Mouse (Mus musculus): ENCODE measurements at regions not wholly inside any gene's neighbourhood (a gene's known extent, or its start where the extent isn't known, plus 50 kb on each side); places are given as distances from the start of the nearest gene placed in this dataset.

DNA sequence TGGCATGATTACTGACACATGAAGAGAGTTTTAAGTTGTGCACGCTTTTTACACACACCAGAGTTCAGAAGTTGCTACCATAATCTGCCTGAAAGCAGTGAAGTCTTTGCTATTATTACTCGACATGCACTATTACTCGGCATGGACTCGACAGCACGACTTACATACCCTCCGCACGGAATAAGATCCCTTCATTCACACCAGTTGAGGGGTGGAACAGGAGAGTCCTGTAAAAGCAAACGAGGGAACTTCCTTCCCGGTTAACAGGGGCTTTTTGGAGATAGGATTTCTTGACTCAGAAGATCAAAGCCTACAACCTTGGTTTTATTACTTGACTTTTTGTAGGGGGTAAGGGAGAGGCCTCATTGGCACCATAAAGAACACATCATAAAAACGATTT lies 416.4 kb upstream of the Nr5a2 start:
- TF ChIP-seq POLR2A (IDR thresholded peaks at IDR 0.05; ENCODE audit: low read depth, low read length) (no peak), IRF4 (IDR thresholded peaks at IDR 0.05; ENCODE audit: low read depth, low read length) (no peak), EP300 (IDR thresholded peaks at IDR 0.05; ENCODE audit: low read length) (no peak), CTCF (conservative IDR thresholded peaks at IDR 0.05 in 1 of 2, IDR thresholded peaks at IDR 0.05 in 1 of 2; ENCODE audit: low read depth in 2 of 2, low read length in 2 of 2) (no peak), ZMIZ1 (IDR thresholded peaks at IDR 0.05; ENCODE audit: low read depth, low read length) (no peak), JUN (IDR thresholded peaks at IDR 0.05; ENCODE audit: insufficient read depth, low read depth, low read length) (no peak), MEF2A (IDR thresholded peaks at IDR 0.05; ENCODE audit: borderline replicate concordance, low read depth, low read length) (no peak)
